Mouse (Mus musculus) MEL (cell line): ENCODE data around the gene Hnf1a. TPM values are rescaled to one million over a fixed set of nuclear protein-coding genes. Genes with fewer than 3 reads are reported as not detected.

Experiments used
- DNase-seq: peaks from one replicate; pipeline ENCODE4 v3.0.0; 2011; ENCODE audit warnings: low read depth, low spot score
- H3K27ac ChIP-seq: 2 replicates; pipeline ENCODE4 v1.5.1; 2012; ENCODE audit warnings: low read depth, mild to moderate bottlenecking, control low read depth, low read length, moderate library complexity; ENCODE audit not compliant: control insufficient read depth
- H3K27me3 ChIP-seq, 2 experiments: fragments of 150-350 bp in 1 of 2; sonication (generic) in 1 of 2; 2 replicates each; pipeline ENCODE4 v1.6.1; 2012; ENCODE audit warnings: low read length in 2 of 2, mild to moderate bottlenecking in 2 of 2, improper control_type of control experiment in 1 of 2, moderate library complexity in 1 of 2; ENCODE audit not compliant: insufficient read depth in 2 of 2, control insufficient read depth in 1 of 2
- H3K36me3 ChIP-seq, 2 experiments: 2 replicates each; pipeline ENCODE4 v1.6.1; 2012 to 2014; ENCODE audit warnings: low read length in 2 of 2, improper control_type of control experiment in 1 of 2, inconsistent platforms in 1 of 2, mild to moderate bottlenecking in 1 of 2; ENCODE audit not compliant: insufficient read depth in 2 of 2, control insufficient read depth in 1 of 2
- H3K4me1 ChIP-seq, 2 experiments: fragments of 150-350 bp in 1 of 2; sonication (generic) in 1 of 2; 2 replicates each; pipeline ENCODE4 v1.6.1; 2012; ENCODE audit warnings: low read length in 2 of 2, improper control_type of control experiment in 1 of 2, mild to moderate bottlenecking in 1 of 2; ENCODE audit not compliant: insufficient read depth in 2 of 2, control insufficient read depth in 1 of 2
- H3K4me3 ChIP-seq, 2 experiments: fragments of 150-350 bp in 1 of 2; sonication (generic) in 1 of 2; 2 replicates each; pipeline ENCODE4 v1.5.1; 2012; ENCODE audit warnings: low read depth in 2 of 2, low read length in 2 of 2, mild to moderate bottlenecking in 2 of 2, moderate library complexity in 2 of 2, control low read depth in 1 of 2, improper control_type of control experiment in 1 of 2; ENCODE audit not compliant: control insufficient read depth in 1 of 2, insufficient read depth in 1 of 2
- H3K79me2 ChIP-seq: 2 replicates; pipeline ENCODE4 v1.6.1; 2012; ENCODE audit warnings: mild to moderate bottlenecking, low read length, moderate library complexity; ENCODE audit not compliant: control insufficient read depth, poor library complexity, insufficient read depth
- H3K9ac ChIP-seq: 2 replicates; pipeline ENCODE4 v1.6.1; 2012; ENCODE audit warnings: low read depth, mild to moderate bottlenecking, control low read depth, low read length, moderate library complexity; ENCODE audit not compliant: control insufficient read depth, poor library complexity, severe bottlenecking
- H3K9me3 ChIP-seq: fragments of 150-350 bp; sonication (generic); replicated peaks from 2 replicates; pipeline ENCODE4 v1.6.1; 2012; ENCODE audit warnings: mild to moderate bottlenecking, low read length, improper control_type of control experiment, moderate library complexity; ENCODE audit not compliant: insufficient read depth
- BHLHE40 ChIP-seq: IDR thresholded peaks from 2 replicates; pipeline ENCODE4 v1.6.1; 2012; ENCODE audit warnings: low read depth, mild to moderate bottlenecking, inconsistent platforms, low read length, improper control_type of control experiment, borderline replicate concordance
- CHD1 ChIP-seq: IDR thresholded peaks from 2 replicates; pipeline ENCODE4 v1.6.1; 2012; ENCODE audit warnings: low read depth, mild to moderate bottlenecking, inconsistent platforms, low read length, improper control_type of control experiment
- CHD2 ChIP-seq: IDR thresholded peaks from 2 replicates; pipeline ENCODE4 v1.6.1; 2011; ENCODE audit warnings: low read length, improper control_type of control experiment
- EP300 ChIP-seq, 2 experiments: IDR thresholded peaks; 2 replicates each; pipeline ENCODE4 v1.6.1; 2011; ENCODE audit warnings: improper control_type of control experiment in 2 of 2, low read length in 2 of 2, low read depth in 1 of 2, mild to moderate bottlenecking in 1 of 2
- ETS1 ChIP-seq: IDR thresholded peaks from 2 replicates; pipeline ENCODE4 v1.6.1; 2012; ENCODE audit warnings: low read depth, mild to moderate bottlenecking, inconsistent platforms, low read length, improper control_type of control experiment, moderate library complexity
- GATA1 ChIP-seq: IDR thresholded peaks from 2 replicates; pipeline ENCODE4 v1.6.1; 2011; ENCODE audit warnings: low read depth, low read length, improper control_type of control experiment
- HCFC1 ChIP-seq: IDR thresholded peaks from 2 replicates; pipeline ENCODE4 v1.6.1; 2012; ENCODE audit warnings: low read depth, mild to moderate bottlenecking, inconsistent platforms, low read length, improper control_type of control experiment, moderate library complexity
- JUND ChIP-seq: IDR thresholded peaks from 2 replicates; pipeline ENCODE4 v1.6.1; 2011; ENCODE audit warnings: low read depth, mild to moderate bottlenecking, improper control_type of control experiment, low read length
- KAT2A ChIP-seq: conservative IDR thresholded peaks from 2 replicates; pipeline ENCODE4 v1.6.1; 2012; ENCODE audit warnings: low read depth, low read length, improper control_type of control experiment, inconsistent platforms
- MAZ ChIP-seq: IDR thresholded peaks from 2 replicates; pipeline ENCODE4 v1.6.1; 2012; ENCODE audit warnings: low read depth, mild to moderate bottlenecking, inconsistent platforms, low read length, improper control_type of control experiment
- MEF2A ChIP-seq: IDR thresholded peaks from 2 replicates; pipeline ENCODE4 v1.6.1; 2014; ENCODE audit warnings: low read depth, mild to moderate bottlenecking, inconsistent platforms, low read length, improper control_type of control experiment; ENCODE audit not compliant: poor library complexity, insufficient replicate concordance, severe bottlenecking; ENCODE audit errors: extremely low read depth
- MXI1 ChIP-seq: IDR thresholded peaks from 2 replicates; pipeline ENCODE4 v1.6.1; 2011; ENCODE audit warnings: mild to moderate bottlenecking, low read depth, low read length, improper control_type of control experiment
- MYB ChIP-seq: IDR thresholded peaks from 2 replicates; pipeline ENCODE4 v1.6.1; 2011; ENCODE audit warnings: mild to moderate bottlenecking, low read depth, low read length, improper control_type of control experiment
- NELFE ChIP-seq: IDR thresholded peaks from 2 replicates; pipeline ENCODE4 v1.6.1; 2011; ENCODE audit warnings: low read depth, low read length, improper control_type of control experiment
- NRF1 ChIP-seq: IDR thresholded peaks from 2 replicates; pipeline ENCODE4 v1.6.1; 2014; ENCODE audit warnings: low read depth, mild to moderate bottlenecking, inconsistent platforms, low read length, improper control_type of control experiment, moderate library complexity; ENCODE audit not compliant: poor library complexity, insufficient read depth, severe bottlenecking
- POLR2A ChIP-seq, 2 experiments: IDR thresholded peaks; 2 replicates each; pipeline ENCODE4 v1.6.1; 2011 to 2012; ENCODE audit warnings: low read length in 2 of 2, mild to moderate bottlenecking in 2 of 2, control low read depth in 1 of 2, improper control_type of control experiment in 1 of 2, low read depth in 1 of 2, moderate library complexity in 1 of 2; ENCODE audit not compliant: control insufficient read depth in 1 of 2, insufficient read depth in 1 of 2, poor library complexity in 1 of 2
- RCOR1 ChIP-seq: IDR thresholded peaks from 2 replicates; pipeline ENCODE4 v1.6.1; 2012; ENCODE audit warnings: low read depth, mild to moderate bottlenecking, inconsistent platforms, low read length, improper control_type of control experiment
- SIN3A ChIP-seq: IDR thresholded peaks from 2 replicates; pipeline ENCODE4 v1.6.1; 2012; ENCODE audit warnings: low read length, improper control_type of control experiment, inconsistent platforms
- TCF12 ChIP-seq: IDR thresholded peaks from 2 replicates; pipeline ENCODE4 v1.6.1; 2014; ENCODE audit warnings: low read depth, mild to moderate bottlenecking, inconsistent platforms, low read length, improper control_type of control experiment, moderate library complexity
- UBTF ChIP-seq: IDR thresholded peaks from 2 replicates; pipeline ENCODE4 v1.6.1; 2012; ENCODE audit warnings: low read depth, mild to moderate bottlenecking, inconsistent platforms, low read length, improper control_type of control experiment, moderate library complexity, borderline replicate concordance; ENCODE audit not compliant: insufficient read depth
- USF1 ChIP-seq: IDR thresholded peaks from 2 replicates; pipeline ENCODE4 v1.6.1; 2014; ENCODE audit warnings: low read depth, mild to moderate bottlenecking, inconsistent platforms, low read length, improper control_type of control experiment, moderate library complexity
- ZKSCAN1 ChIP-seq: IDR thresholded peaks from 2 replicates; pipeline ENCODE4 v1.6.1; 2012; ENCODE audit warnings: low read depth, mild to moderate bottlenecking, inconsistent platforms, low read length, improper control_type of control experiment, moderate library complexity
- ZNF384 ChIP-seq: IDR thresholded peaks from 2 replicates; pipeline ENCODE4 v1.6.1; 2012; ENCODE audit warnings: low read depth, mild to moderate bottlenecking, inconsistent platforms, low read length, improper control_type of control experiment
- polyA plus RNA-seq, 2 experiments: library from polyadenylated mRNA; stranded (reverse) in 1 of 2; unstranded in 1 of 2; fragments of >175 nt in 1 of 2; fragments of >200 nt in 1 of 2; gene quantifications; 2 replicates each; pipeline versions ENCODE4 v1.2.1 to v1.2.4; 2012; ENCODE audit warnings: low replicate concordance in 2 of 2, low read depth in 1 of 2; ENCODE audit not compliant: insufficient read length in 2 of 2, insufficient read depth in 1 of 2, missing spikeins in 1 of 2
- total RNA-seq: library from RNA; depleted of rRNA; stranded (reverse); fragments of 300-350 nt; gene quantifications from 2 replicates; pipeline ENCODE4 v1.2.3, GENCODE M21; 2012

Gene Hnf1a
- total and polyA plus RNA-seq, 3 experiments, result 0.08 to 0.28 TPM; not detected in 1

GRCm38 (mm10) chr5:114968651-114969050 lies 2.2 kb downstream of the Hnf1a start:
- TF ChIP-seq KAT2A, result no peak
- no peak for TF ChIP-seq EP300 (IDR thresholded peaks at IDR 0.05; ENCODE audit: low read depth in 1 of 2, low read length in 2 of 2)
- no peak for TF ChIP-seq CHD2
- TF ChIP-seq MEF2A, result no peak
- TF ChIP-seq USF1, result no peak
- no peak for TF ChIP-seq JUND
- no peak for TF ChIP-seq HCFC1
- no peak for TF ChIP-seq ZKSCAN1
- TF ChIP-seq SIN3A, result no peak
- TF ChIP-seq NELFE, result no peak
- TF ChIP-seq GATA1, result no peak
- TF ChIP-seq NRF1, result no peak
- no peak for TF ChIP-seq POLR2A (IDR thresholded peaks at IDR 0.05; ENCODE audit: control insufficient read depth in 1 of 2, insufficient read depth in 1 of 2, low read depth in 1 of 2, low read length in 2 of 2, poor library complexity in 1 of 2)
- no peak for TF ChIP-seq UBTF
- Histone ChIP-seq H3K79me2 (no peaks in the 10 kb centered on the region), H3K27ac (no peak overlapping the region), H3K36me3 (peaks cover 0 to 7% of the 10 kb centered on the region in 2 experiments; a peak in 2 of 4 replicates), H3K4me3 (no peak overlapping the region), H3K9me3 (no peaks in the 10 kb centered on the region), H3K9ac (no peak overlapping the region), H3K4me1 (peaks cover 0 to 11% of the 10 kb centered on the region in 2 experiments; a peak in 3 of 4 replicates), H3K27me3 (no peaks in the 10 kb centered on the region; a peak in 1 of 4 replicates)
- DNase-seq, result no peak

GRCm38 (mm10) chr5:114967523-114968268 lies 3.2 kb downstream of the Hnf1a start:
- TF ChIP-seq MAZ (no peak), CHD1 (no peak), RCOR1 (no peak), TCF12 (no peak), BHLHE40 (no peak), ETS1 (no peak), MXI1 (no peak), MYB (no peak), ZNF384 (no peak)
- TF ChIP-seq, all 39 proteins: peak for 0
- Histone ChIP-seq H3K4me3 (no peak overlapping the region), H3K9ac (no peak overlapping the region), H3K9me3 (no peaks in the 10 kb centered on the region), H3K79me2 (no peaks in the 10 kb centered on the region), H3K27ac (no peak overlapping the region), H3K36me3 (peaks cover 0 to 7% of the 10 kb centered on the region in 2 experiments; a peak in 2 of 4 replicates), H3K27me3 (no peaks in the 10 kb centered on the region; a peak in 1 of 4 replicates), H3K4me1 (peaks cover 0 to 11% of the 10 kb centered on the region in 2 experiments; a peak in 3 of 4 replicates)
- DNase-seq, result no peak
